10 mouse cellular contexts compared by ENCODE assay signal in genomic region chr2:133346789-133347424, GRCm38 (mm10).
DNase-seq lines count a peak whose midpoint lies in the region; ATAC-seq lines count a peak whose summit lies in the region.
"Had no signal": no experiment of that assay in that cellular context is flagged by ENCODE, and none has a peak within 500 bp of the region (broad histone marks: within the 10 kb centered on the region; RNA-seq: fewer than 3 reads in every experiment).

No protein-coding gene starts in this region.

- no peak overlapping the region for H3K9ac ChIP-seq in heart, embryonic 11.5 days (ENCODE audit: low read depth, low read length)
- no peak overlapping the region for H3K9ac ChIP-seq in forebrain, embryonic 15.5 days (replicated peaks)
- no peak overlapping the region for H3K9ac ChIP-seq in liver, embryonic 12.5 days

- intact Hi-C loops in left cerebral cortex, postnatal 14 days (cut with DNase I): no loop called here

- H3K36me3 ChIP-seq in heart, embryonic 11.5 days (ENCODE audit: control insufficient read depth, insufficient read depth, low read length): no peaks in the 10 kb centered on the region
- H3K36me3 ChIP-seq in forebrain, embryonic 15.5 days: no peaks in the 10 kb centered on the region
- no peaks in the 10 kb centered on the region for H3K36me3 ChIP-seq in liver, embryonic 12.5 days

- 0 out of 2 replicates have a peak, but pooled peaks cover 7% of the 10 kb centered on the region for H3K4me1 ChIP-seq in heart, embryonic 11.5 days (ENCODE audit: control insufficient read depth, insufficient read depth, low read length)
- H3K4me1 ChIP-seq in forebrain, embryonic 15.5 days: no peaks in the 10 kb centered on the region
- H3K4me1 ChIP-seq in liver, embryonic 12.5 days: no peaks in the 10 kb centered on the region

- 0 out of 2 replicates have a peak overlapping the region, but pooled peaks have one; percentile 12 for H3K27ac ChIP-seq in heart, embryonic 11.5 days (ENCODE audit: low read depth, low read length)
- no peak overlapping the region for H3K27ac ChIP-seq in forebrain, embryonic 15.5 days (replicated peaks)
- no peak overlapping the region for H3K27ac ChIP-seq in liver, embryonic 12.5 days

- DNase-seq in heart, adult 11 months: no peak
- peak; percentile 29 for DNase-seq in R1 (ENCODE audit: low read depth, low spot score)
- peak; percentile 34 for DNase-seq in mesoderm, embryonic 11.5 days (ENCODE audit: low read depth, low spot score)
- no peak for DNase-seq in thymus, postnatal 4 days
- DNase-seq in left cerebral cortex, postnatal 14 days (ENCODE audit: low spot score in 2 of 2): no peak
- DNase-seq: cerebellum, adult 2 months had no signal

- no peak overlapping the region for H3K4me3 ChIP-seq in heart, embryonic 11.5 days (ENCODE audit: low read depth, low read length)
- no peak overlapping the region for H3K4me3 ChIP-seq in forebrain, embryonic 15.5 days
- H3K4me3 ChIP-seq in liver, embryonic 12.5 days: no peak overlapping the region

- 31% methylated on average over 4 of the region's 4 CpGs for WGBS in heart, embryonic 11.5 days (ENCODE audit: insufficient replicate concordance)
- WGBS in forebrain, embryonic 15.5 days: 7% methylated on average over 4 of the region's 4 CpGs
- 45% methylated on average over 4 of the region's 4 CpGs for WGBS in liver, embryonic 12.5 days (ENCODE audit: insufficient replicate concordance)

- H3K9me3 ChIP-seq in heart, embryonic 11.5 days (replicated peaks; ENCODE audit: control insufficient read depth, low read length): no peaks in the 10 kb centered on the region
- no peaks in the 10 kb centered on the region for H3K9me3 ChIP-seq in forebrain, embryonic 15.5 days
- no peaks in the 10 kb centered on the region for H3K9me3 ChIP-seq in liver, embryonic 12.5 days (replicated peaks)

- H3K27me3 ChIP-seq in heart, embryonic 11.5 days (ENCODE audit: control insufficient read depth, insufficient read depth, low read length): no peaks in the 10 kb centered on the region
- no peaks in the 10 kb centered on the region for H3K27me3 ChIP-seq in forebrain, embryonic 15.5 days
- H3K27me3 ChIP-seq in liver, embryonic 12.5 days (replicated peaks): no peaks in the 10 kb centered on the region

- no peak overlapping the region for H3K4me2 ChIP-seq in heart, embryonic 11.5 days
- H3K4me2 ChIP-seq in forebrain, embryonic 15.5 days (replicated peaks): no peak overlapping the region
- H3K4me2 ChIP-seq in liver, embryonic 12.5 days: no peak overlapping the region

- ATAC-seq in heart, embryonic 11.5 days (replicated peaks; ENCODE audit: insufficient number of reproducible peaks, low FRiP score, low TSS enrichment): no peak
- ATAC-seq in forebrain, embryonic 15.5 days (replicated peaks): 0 out of 2 replicates have a peak, but pooled peaks have one; percentile 71
- ATAC-seq in liver, embryonic 12.5 days: no peak
- ATAC-seq: inflammation-experienced regulatory T-cells, adult 6 months had no signal

Comparison
In these comparisons a context has a peak if more than half of its experiments do, and no peak if none do; other contexts are left out.
1. DNase-seq: peak in R1 (single experiment) and mesoderm, embryonic 11.5 days (single experiment); none in heart, adult 11 months (single experiment), thymus, postnatal 4 days (single experiment) and left cerebral cortex, postnatal 14 days (0 of 2).